Mouse (Mus musculus) urinary bladder, postnatal 36 days (tissue): Measurements from ENCODE around the gene Agfg1.

Experiments
- DNase-seq, 2 experiments: peaks; one replicate each; pipeline ENCODE4 v3.0.0; 2022; ENCODE audit warnings: low spot score in 2 of 2, mixed read lengths in 1 of 2

Gene Agfg1

DNA sequence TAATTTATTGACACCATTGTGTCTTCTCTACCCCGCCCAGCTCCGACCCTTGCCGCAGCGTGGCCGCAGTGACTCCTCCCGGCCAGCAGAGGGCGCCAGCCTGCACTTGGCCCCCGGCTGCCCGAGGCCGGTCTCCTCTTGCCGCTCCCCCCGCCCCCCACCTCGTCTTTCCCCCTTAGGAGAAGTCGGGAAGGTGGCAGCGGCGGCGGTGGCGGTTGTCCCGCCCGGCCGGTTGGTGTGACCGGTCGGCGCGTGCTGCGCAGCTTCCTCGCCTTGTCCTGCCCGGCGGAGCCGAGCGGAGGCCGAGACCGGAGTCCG lies at the start of gene Agfg1:
TSS of gene Agfg1 (plus strand) at position 188 of the 318 bp plus-strand sequence.
- peak; percentile 90 to 91 for DNase-seq

DNA sequence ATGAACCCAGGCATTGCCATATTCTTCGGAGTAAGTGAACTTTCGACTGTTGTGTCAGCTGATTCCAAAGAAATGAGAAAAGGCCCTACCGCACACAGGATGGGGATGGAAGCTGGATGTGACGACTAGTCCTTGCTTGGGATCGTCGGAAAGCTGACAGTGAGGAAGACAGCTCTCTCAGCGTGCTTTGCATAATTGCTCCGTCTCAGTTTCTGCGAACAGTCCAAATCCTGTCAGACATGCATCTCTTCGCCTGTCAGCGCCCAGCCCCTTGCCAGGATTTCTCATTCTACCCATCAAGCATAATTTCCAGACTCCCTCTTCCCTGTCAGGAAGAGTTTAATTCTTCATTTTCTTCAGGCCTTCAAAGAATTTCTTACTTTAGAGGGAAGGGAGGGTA lies 48.2 kb upstream of the Agfg1 start:
- no peak for DNase-seq

DNA sequence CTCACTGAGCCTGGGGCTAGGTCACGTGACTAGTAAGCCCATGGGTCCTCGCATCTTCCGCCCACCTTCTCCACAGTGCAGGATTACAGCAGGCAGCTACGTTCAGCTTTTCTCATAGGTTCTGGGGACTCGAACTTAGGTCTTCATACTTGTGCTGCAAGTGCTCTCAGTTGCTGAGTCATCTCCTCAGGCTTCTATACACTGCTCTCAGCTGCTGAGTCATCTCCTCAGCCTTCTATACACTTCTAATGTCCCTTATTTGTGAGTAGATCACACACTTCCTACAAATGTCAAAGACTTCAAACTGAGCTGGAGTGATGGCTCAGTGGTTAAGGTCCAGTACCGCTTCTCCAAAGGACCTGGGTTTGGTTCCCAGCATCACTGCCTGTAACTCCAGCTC lies 47.0 kb upstream of the Agfg1 start:
- no peak for DNase-seq

DNA sequence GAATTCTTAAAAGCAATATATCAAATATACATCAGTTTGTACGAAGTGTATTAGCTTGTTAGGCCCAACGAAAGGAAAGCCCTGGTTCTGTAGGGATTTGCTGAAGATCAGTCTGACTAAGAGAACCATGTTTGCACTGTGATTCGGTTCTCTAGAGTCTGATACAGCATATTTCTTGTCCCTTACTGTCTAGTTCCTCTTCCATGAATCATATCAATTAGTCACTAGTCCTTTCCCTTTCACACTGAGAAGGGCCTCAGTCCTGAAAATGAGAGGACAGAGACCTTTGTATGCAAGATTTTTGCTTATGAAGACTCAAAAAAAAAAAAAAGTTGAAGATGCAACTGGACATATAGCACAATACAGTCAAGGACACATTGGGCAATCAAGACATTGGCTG lies 46.2 kb upstream of the Agfg1 start:
- no peak for DNase-seq

DNA sequence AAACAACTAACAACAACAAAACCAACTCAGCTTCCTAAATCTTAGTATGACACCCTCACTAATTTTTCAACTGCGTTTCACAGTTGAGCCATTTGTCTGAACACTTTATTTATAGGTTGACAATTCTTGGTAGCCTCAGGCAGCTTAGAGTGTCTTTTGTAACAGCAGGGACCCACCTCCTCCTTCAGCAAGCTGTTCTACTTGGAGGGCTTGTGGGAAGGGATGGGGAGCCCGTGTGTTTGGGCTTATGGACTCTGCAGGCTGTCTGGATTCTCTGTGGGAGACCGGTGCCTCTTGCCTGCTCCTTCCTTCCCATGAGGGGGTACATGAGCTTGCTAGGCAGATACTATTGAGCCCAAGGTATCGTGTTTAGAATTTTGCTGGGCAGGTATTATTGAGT lies 45.3 kb upstream of the Agfg1 start:
- DNase-seq = no peak

DNA sequence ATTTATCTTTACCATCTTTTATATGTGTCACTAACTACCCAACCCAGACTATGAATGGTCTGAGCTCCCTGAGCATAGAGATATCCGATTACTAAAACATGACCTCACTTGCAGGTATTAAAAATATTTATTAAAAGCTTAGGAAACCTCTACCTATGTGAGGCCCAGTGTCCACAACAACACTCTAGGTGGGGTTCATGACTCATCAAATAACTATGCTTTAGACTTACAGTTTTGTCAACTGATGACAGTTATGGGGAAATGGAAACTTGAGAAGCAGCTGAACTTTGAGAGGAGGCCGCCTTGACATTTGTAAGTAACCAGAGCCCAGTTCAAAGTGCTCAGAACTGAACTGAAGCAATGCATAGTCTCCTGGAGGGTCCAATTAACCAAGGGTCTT lies 44.1 kb upstream of the Agfg1 start:
- no peak for DNase-seq

DNA sequence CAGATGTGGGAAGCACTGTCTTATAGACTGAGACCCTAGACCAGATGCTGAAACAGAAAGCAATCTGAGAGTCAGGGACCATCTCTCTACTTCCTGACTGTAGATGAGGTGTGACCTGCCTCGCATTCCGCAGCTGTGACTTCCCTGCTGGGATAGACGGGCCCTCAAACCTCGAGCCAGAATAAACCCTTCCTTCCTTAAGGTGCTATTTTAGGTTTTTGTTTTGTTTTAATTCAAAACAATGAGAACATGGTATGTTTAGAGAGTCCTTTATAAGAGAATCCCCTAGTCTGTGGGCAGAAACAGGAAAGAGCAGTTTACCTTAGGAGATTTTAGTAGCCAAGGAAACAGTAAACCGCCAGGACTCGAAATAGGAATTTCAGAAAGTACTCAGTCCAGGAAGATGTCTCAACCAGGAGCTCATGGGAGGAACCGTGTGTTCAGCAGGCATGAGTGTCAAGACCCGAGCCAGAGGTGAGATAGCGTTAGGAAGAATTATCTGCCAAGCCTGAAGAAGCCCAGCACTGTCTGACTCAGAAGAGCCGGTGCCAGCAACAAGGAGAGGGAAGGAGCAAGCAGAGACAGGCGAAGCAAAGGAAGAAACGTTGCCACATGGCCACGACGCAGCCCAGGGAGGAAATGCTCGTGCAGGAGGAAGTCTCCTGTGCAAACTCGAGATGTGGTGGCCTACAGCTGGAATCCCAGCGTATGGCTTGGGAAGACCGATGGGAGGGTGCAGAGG lies 43.4 kb upstream of the Agfg1 start:
- DNase-seq = peak in 1 of 2 experiments; percentile 17

DNA sequence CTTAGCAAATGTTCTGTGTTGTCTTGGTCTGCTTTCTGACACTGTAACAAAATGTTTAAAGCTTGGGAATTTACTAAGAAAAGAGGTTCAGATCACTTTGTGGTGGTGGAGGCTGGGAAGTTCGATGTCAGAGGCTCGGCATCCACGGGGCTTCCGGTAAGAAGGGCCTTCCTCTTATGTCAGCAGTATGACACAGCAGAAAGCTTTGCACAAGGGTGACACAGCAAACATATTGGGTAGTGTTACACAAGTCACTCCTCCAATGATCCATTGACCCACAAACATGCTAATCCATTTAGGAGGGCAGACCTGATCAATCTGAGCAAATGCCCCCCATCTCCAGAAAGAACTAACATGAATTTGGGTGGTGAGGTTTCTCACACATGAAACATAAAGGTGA lies 42.2 kb upstream of the Agfg1 start:
- no peak for DNase-seq

DNA sequence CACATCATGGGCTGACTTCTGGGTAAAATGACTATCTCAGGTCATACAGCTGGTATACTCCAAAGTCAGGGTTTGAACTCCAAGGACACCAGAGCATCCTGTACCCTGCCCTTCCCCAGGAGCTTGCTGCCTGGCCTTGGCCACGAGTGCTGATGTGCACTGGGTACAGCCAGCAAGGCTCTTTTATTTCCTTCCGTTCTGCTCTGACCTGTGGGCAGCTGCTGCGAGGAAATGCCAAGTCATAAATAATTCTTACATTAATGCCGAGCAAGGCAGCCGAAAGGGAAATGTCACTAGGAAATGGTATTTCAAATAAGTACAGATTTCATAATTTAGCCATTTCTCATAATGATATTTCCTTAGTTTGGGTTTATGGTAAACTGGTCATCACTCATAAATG lies 41.0 kb upstream of the Agfg1 start:
- no peak for DNase-seq

DNA sequence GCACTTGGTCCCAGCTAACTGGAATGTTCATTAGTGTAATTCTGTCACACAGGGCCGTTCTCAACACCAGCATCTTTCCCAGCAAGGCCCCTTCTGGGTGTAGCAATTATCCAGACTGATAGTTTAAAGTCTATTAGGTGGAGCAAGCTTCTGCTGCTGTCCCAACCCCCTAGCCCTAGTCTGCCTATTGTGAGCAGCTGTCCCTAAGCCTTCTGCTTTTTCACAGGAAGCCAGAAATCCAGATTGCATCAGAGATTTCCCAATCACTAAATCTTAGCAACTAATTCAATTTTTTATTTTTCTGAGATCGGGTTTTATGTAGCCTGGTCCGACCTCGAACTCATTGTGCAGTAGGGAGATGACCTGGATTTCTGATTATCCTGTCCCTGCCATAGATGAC lies 40.4 kb upstream of the Agfg1 start:
- peak in 1 of 2 experiments; percentile 19 for DNase-seq

DNA sequence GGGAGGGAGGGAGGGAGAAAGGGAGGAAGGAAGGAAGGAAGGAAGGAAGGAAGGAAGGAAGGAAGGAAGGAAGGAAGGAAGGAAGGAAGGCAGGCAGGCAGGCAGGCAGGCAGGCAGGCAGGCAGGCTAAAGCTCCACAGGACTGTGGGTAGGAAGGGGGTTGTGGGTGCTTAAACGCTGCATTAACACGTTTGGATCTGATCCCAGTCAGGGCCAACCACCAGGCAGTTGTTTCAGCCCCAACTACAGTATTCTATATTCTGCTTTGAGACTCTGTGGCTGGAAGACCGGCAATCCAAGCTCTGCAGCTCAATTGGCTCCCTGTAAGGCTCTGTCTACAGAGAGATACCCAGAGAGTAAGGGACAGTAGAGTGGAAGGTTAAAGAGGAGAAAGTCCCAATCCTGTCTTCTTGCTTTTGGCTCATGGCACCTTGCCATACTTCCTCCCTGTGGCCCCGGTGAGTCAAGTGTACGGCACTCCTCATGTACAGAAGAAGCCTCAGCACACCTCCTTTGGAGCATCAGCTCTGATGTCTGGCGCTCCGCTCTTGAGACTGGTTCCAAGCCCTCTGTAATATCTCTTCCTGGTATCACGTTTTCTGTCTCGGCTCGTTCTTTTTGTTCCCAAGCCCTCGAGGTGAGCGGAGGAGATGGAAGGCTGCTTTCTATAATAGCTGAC lies 38.0 kb upstream of the Agfg1 start:
- DNase-seq = no peak

DNA sequence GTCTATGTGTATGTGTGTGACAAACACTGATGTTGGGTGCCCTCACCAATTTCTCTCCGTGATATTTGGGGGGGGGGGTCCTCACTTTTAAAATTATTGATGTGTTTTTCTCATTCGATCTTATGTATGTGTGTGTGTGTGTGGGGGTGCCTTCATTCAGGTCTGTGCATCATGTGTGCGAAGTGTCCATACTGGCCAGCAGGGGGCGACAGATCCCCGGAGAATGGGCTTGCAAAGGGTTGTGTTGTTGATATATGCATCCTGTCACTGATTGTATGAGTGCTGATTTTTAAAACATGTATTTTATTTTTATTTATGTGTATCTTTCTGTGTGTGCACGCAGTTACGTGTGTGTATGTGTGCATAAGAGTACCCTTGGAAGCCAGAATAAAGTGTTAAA lies 35.7 kb upstream of the Agfg1 start:
- DNase-seq = no peak

DNA sequence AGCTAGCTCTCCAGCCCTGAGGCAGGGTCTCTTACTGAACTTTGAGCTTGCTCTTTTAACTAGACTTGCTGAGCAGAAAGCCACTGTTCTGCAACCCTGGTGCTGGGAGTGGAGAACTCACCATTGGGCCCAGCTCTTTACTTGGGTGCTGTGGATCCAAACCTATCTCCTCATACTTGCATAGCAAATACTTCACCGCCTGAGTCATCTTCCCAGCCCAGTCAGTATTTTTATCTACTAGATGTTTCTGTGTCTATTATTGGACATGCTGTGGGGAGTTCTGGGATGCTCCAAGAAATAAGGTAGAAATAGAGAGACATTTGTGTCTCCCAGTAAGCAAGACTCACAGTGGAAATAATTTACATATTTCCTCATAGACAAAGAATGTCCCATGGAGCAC lies 35.2 kb upstream of the Agfg1 start:
- no peak for DNase-seq

DNA sequence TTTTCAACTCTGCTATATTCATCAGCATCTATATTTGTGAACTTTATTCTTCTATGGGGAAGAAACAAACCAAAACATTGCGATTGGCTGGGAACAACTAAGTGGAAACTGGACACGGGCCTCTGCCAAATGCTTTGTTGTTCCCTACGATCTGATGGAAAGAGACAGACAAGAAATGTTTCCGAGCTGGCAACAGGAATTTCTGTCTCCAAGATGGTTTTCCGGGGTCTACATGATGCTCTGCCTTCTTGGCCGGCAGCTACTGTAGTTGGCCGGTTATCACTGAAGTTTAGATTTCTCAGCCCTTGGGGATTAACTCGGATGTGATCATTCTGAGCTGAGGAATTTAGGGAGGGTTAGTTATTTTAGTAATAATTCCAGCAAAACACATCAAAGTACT lies 32.9 kb upstream of the Agfg1 start:
- DNase-seq = no peak

DNA sequence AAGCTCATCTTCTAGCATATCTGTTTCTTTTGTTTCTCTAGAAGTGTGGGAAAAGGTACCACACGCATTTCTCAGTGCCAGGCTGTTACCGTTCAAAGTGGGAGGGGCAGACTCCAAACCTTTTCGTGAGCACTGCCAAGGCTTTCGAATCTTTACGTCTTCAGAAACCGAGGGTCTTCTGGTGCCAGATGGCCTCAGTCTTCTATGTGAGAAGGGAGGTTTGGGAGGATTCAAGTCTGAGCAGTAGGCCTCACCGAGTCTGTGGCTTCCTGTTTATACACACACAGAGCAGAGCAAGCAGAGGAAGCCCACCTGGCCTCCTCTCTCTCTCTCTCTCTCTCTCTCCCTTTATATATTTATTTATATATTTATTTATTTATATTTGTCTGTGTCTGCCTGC lies 32.1 kb upstream of the Agfg1 start:
- DNase-seq = no peak

DNA sequence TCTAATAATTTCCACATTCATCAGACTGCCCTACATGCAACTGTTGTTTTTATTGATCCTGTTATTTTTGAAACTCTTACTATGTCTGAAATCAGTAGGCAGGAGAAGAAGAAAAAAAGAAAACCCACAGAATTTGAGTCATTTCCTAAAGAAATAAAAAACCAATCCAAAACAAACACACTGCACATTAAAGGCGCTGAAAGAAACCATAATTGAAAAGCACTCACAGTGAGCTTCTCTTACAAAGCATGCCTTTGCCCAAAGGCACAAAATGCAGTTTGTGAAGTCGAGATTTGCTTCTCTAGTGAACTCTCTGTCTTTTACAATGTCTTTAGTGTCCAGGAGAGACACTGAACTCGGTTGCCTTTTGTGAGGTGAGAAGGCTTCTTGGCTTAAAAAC lies 30.7 kb upstream of the Agfg1 start:
- DNase-seq = no peak

DNA sequence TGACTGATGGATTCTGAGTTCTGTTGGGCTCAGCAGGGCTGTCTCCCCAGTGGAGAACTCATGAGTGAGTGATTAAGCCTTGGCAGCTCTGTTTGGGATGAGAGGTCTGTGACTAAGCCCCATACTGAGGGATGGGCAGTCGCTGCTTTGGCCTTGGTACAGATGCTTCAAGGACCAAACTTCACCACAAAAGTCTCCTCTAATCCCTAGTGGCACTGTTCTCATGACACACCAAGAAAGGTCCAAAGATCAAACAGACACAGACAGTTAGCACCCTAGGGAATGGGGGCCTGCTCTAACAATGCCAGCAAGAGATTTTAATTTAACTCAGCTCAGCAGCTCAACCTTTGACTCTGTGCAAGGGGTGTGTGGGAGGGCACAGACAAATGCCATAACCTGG lies 27.5 kb upstream of the Agfg1 start:
- DNase-seq = no peak

DNA sequence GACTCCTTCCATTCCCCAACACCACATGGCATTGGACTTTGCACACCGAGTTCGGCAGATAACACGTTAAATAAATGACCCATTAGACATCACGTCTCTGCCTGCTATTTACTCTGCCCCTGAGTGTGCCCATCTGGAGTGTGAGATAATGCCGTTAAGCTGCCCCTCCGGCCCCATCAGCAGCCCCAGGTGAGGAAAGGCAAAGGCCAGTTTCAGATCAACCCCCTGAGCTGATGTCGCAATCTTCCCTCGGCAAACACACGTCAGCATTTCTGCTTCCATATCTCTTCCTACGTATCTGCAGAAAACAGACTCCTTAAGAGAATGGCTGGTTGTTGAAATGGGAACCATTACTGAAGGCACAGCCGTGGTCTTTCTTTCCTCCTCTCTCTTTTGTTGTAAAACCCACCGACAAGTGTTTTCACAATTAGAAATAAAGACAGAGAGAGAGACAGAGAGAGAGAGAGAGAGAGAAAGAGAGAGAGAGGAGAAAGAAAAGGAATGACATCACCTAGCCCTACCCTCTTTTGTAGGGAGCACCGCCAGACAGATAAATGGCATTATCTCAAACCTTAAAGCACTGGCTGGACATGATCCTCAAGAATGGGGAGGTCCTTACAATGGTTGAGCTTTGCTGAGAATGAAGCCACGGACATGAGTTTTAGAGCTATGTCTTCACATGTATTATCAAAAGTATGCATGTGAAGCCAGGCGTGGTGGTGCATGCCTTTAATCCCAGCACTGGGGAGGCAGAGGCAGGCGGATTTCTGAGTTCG lies 23.2 kb upstream of the Agfg1 start:
- DNase-seq = peak; percentile 35 to 46

DNA sequence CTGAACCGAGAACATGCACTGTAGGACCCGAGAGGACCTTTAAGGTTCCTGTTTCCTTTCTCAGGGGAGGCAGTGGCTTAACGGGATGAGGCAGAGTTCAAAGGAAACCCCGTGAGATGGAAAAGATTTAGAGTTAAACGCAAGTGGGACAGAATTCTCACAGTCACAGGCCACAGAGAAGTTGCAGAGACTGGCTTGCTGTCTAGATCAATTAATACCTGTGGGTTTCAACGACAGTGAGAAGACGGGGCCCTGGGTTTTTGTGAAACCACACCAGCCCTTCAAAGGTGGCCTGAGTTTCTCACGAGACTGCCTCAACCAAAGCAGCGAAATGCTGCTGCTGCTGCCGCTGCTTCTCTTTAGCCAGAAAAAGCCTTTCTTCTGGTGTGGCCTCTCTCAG lies 19.9 kb upstream of the Agfg1 start:
- no peak for DNase-seq

DNA sequence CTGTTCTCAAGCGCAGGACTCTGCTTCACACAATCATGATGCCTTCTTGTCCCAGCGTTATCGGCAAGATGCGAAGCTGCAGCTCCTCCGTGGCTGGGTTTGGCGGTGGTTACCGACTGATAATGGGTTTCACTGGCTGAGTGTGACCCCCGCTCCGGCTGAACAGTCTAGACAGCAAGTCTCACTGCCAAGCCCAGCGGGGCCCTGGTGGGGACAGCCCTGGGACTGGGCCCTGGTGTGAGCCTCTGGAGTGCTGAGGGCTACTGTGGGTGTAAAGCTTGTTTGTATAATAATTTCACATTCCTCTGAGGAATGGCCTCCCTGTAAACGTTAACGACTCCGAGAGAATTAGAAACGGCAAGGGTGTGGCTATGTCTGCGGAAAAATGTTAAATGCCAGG lies 19.1 kb upstream of the Agfg1 start:
- DNase-seq = no peak

DNA sequence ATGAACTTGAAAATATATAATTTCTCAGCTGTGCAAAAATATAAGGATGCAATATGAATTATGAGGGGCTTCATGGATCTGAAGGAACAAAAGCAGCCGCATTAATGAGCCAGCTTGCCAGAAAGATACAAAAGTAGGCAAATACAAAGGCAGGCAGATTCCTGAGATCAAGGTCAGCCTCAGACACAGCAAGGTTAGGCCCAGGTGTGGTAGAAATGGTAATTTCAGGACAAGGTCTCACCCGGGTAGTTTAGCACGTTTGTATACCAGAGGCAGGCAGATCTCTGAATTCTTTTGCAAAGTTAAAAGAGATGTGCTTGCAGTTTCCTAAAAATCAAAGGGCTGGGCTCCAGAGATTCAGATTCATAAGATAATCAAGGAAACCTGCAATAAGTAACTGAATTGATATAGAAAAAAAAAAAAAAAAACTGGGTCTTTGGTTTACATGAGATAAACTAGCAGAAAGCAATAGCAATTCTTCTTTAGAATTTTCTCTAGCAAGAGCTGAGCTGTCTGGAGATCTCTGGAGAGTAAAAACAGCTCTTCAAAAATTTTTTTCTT lies 18.6 kb upstream of the Agfg1 start:
- DNase-seq = no peak

DNA sequence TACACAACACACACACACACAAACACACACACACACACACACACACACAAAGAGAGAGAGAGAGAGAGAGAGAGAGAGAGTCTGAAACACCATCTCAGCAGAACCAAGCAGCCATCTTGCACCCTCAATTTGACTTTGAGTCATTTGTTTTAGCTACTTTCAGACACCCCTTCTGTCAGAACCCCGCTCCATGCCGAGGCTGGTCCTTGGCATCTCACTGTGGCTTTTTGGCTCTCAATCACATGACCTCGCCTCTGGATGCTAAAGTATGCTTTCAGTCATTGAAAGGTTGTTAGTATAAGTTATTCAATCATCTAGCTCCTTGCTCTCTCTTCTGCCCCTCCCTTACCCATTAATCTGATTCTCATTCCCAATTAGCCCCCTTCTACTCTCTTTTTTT lies 17.4 kb upstream of the Agfg1 start:
- no peak for DNase-seq

DNA sequence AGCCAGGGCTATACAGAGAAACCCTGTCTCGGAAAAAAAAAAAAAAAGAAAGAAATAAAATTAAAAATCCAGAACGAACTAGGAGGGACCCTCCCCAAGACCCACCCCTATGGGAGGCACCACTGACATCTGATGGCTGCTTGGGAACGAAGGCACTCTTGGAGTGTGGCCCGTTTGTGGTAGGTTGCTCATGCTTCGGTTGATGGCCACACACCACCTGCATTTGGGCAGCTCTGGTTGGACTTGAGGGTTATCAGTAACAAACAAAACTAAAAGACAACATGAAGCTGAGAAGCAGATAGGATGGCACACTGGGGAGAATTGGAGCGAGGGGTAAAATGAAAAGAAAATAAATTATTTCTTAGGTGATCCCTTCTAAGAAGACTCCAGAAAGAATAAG lies 15.1 kb upstream of the Agfg1 start:
- no peak for DNase-seq
